Mouse (Mus musculus) forebrain, embryonic 10.5 days (tissue): Measurements from ENCODE around the gene Ubap1. TPM values are rescaled to one million over a fixed set of nuclear protein-coding genes. Genes with fewer than 3 reads are reported as not detected.

ENCODE experiments used
- DNase-seq: peaks from one replicate; pipeline ENCODE4 v3.0.0-alpha.2; 2017; ENCODE audit warnings: low spot score; ENCODE audit errors: extremely low spot score
- H3K27ac ChIP-seq: fragments of 300-500 bp; sonication (generic); 2 replicates; pipeline ENCODE4 v1.5.1; 2016; ENCODE audit warnings: mild to moderate bottlenecking
- H3K27me3 ChIP-seq: fragments of 300-500 bp; sonication (generic); 2 replicates; pipeline ENCODE4 v1.6.1; 2016; ENCODE audit warnings: mild to moderate bottlenecking; ENCODE audit not compliant: poor library complexity, severe bottlenecking
- H3K36me3 ChIP-seq: fragments of 300-500 bp; sonication (generic); replicated peaks from 2 replicates; pipeline ENCODE4 v1.6.1; 2016; ENCODE audit warnings: mild to moderate bottlenecking, moderate library complexity
- H3K4me1 ChIP-seq: fragments of 300-500 bp; sonication (generic); 2 replicates; pipeline ENCODE4 v1.6.1; 2016
- H3K4me3 ChIP-seq: fragments of 300-500 bp; sonication (generic); 2 replicates; pipeline ENCODE4 v1.5.1; 2016; ENCODE audit warnings: mild to moderate bottlenecking, moderate library complexity
- H3K9me3 ChIP-seq: fragments of 300-500 bp; sonication (generic); 2 replicates; pipeline ENCODE4 v1.6.1; 2016; ENCODE audit warnings: mild to moderate bottlenecking, moderate library complexity
- WGBS: fragments of 180-500 bp; shearing (Covaris S2); methylation state at CpG from one replicate; pipeline ENCODE4 v1.1.7; 2016; 5-methylcytosine and 5-hydroxymethylcytosine counted together
- polyA plus RNA-seq: library from polyadenylated mRNA; unstranded; fragments of >200 nt; fragmentation: Nextera tagmentation; extraction: Ambion mirVana; gene quantifications from 2 replicates; pipeline ENCODE4 v1.2.1, GENCODE M21; 2016

The Ubap1 gene
- polyA plus RNA-seq, 1 experiment from 2014 or later, result 66.5 TPM

GRCm38 (mm10) chr4:41368198-41368597, 19.4 kb downstream of the Ubap1 start:
- Histone ChIP-seq H3K36me3 (peaks cover 67% of the 10 kb centered on the region), H3K4me1 (no peaks in the 10 kb centered on the region), H3K4me3 (no peak overlapping the region), H3K27ac (no peak overlapping the region), H3K9me3 (no peaks in the 10 kb centered on the region), H3K27me3 (no peaks in the 10 kb centered on the region)
- 93% methylated on average over 4 of the region's 4 CpGs for WGBS
- no peak for DNase-seq

GRCm38 (mm10) chr4:41369702-41370437, 21.1 kb downstream of the Ubap1 start:
- no peak for DNase-seq
- peaks cover 83% of the 10 kb centered on the region for H3K36me3 ChIP-seq
- no peak overlapping the region for H3K27ac ChIP-seq
- H3K27me3 ChIP-seq, result no peaks in the 10 kb centered on the region
- 95% methylated on average over 9 of the region's 9 CpGs for WGBS
- H3K9me3 ChIP-seq, result no peaks in the 10 kb centered on the region
- no peaks in the 10 kb centered on the region for H3K4me1 ChIP-seq
- no peak overlapping the region for H3K4me3 ChIP-seq

GRCm38 (mm10) chr4:41377567-41377966, 28.8 kb downstream of the Ubap1 start:
- H3K27ac ChIP-seq, result no peak overlapping the region
- peaks cover 99% of the 10 kb centered on the region for H3K36me3 ChIP-seq
- H3K4me3 ChIP-seq, result no peak overlapping the region
- no peaks in the 10 kb centered on the region for H3K9me3 ChIP-seq
- no peaks in the 10 kb centered on the region for H3K4me1 ChIP-seq
- no peak for DNase-seq
- no peaks in the 10 kb centered on the region for H3K27me3 ChIP-seq

GRCm38 (mm10) chr4:41381213-41381950, 32.6 kb downstream of the Ubap1 start:
- H3K27ac ChIP-seq, result no peak overlapping the region
- no peaks in the 10 kb centered on the region for H3K9me3 ChIP-seq
- no peaks in the 10 kb centered on the region for H3K4me1 ChIP-seq
- H3K27me3 ChIP-seq, result no peaks in the 10 kb centered on the region
- no peak for DNase-seq
- no peak overlapping the region for H3K4me3 ChIP-seq
- WGBS, result 97% methylated on average over 5 of the region's 5 CpGs
- H3K36me3 ChIP-seq, result peaks cover 96% of the 10 kb centered on the region

GRCm38 (mm10) chr4:41386412-41386975, 37.7 kb downstream of the Ubap1 start:
- no peak for DNase-seq
- peaks cover 95% of the 10 kb centered on the region for H3K36me3 ChIP-seq
- no peaks in the 10 kb centered on the region for H3K4me1 ChIP-seq
- 86% methylated on average over 1 of the region's 1 CpGs for WGBS
- no peaks in the 10 kb centered on the region for H3K27me3 ChIP-seq
- no peaks in the 10 kb centered on the region for H3K9me3 ChIP-seq
- H3K27ac ChIP-seq, result no peak overlapping the region
- H3K4me3 ChIP-seq, result no peak overlapping the region

- H3K27ac ChIP-seq, result 0 out of 2 replicates have a peak overlapping the region, but pooled peaks have one; percentile 21
- H3K9me3 ChIP-seq, result no peaks in the 10 kb centered on the region
- no peaks in the 10 kb centered on the region for H3K4me1 ChIP-seq
- WGBS, result 91% methylated on average over 7 of the region's 7 CpGs
- no peak overlapping the region for H3K4me3 ChIP-seq
- no peak for DNase-seq
- H3K27me3 ChIP-seq, result no peaks in the 10 kb centered on the region
- H3K36me3 ChIP-seq, result peaks cover 95% of the 10 kb centered on the region
These were observed 39.1 kb downstream of the Ubap1 start for GRCm38 (mm10) chr4:41387755-41388469.

- Histone ChIP-seq H3K9me3 (no peaks in the 10 kb centered on the region), H3K4me3 (no peak overlapping the region), H3K4me1 (no peaks in the 10 kb centered on the region), H3K27me3 (no peaks in the 10 kb centered on the region), H3K27ac (no peak overlapping the region), H3K36me3 (peaks cover 95% of the 10 kb centered on the region)
- WGBS, result 87% methylated on average over 5 of the region's 5 CpGs
- DNase-seq, result no peak
These were observed 39.8 kb downstream of the Ubap1 start for GRCm38 (mm10) chr4:41388616-41389015.

GRCm38 (mm10) chr4:41389240-41389639, 40.4 kb downstream of the Ubap1 start:
- no peak for DNase-seq
- no peaks in the 10 kb centered on the region for H3K9me3 ChIP-seq
- no peak overlapping the region for H3K27ac ChIP-seq
- WGBS, result 86% methylated on average over 5 of the region's 5 CpGs
- no peaks in the 10 kb centered on the region for H3K4me1 ChIP-seq
- H3K36me3 ChIP-seq, result peaks cover 95% of the 10 kb centered on the region
- no peak overlapping the region for H3K4me3 ChIP-seq
- no peaks in the 10 kb centered on the region for H3K27me3 ChIP-seq

- H3K27me3 ChIP-seq, result no peaks in the 10 kb centered on the region
- peak; percentile 69 for DNase-seq
- H3K4me3 ChIP-seq, result no peak overlapping the region
- peaks cover 95% of the 10 kb centered on the region for H3K36me3 ChIP-seq
- 35% methylated on average over 3 of the region's 3 CpGs for WGBS
- H3K4me1 ChIP-seq, result no peaks in the 10 kb centered on the region
- no peaks in the 10 kb centered on the region for H3K9me3 ChIP-seq
- H3K27ac ChIP-seq, result no peak overlapping the region
These were observed 41.3 kb downstream of the Ubap1 start for GRCm38 (mm10) chr4:41390122-41390521.

- H3K36me3 ChIP-seq, result peaks cover 99% of the 10 kb centered on the region
- no peaks in the 10 kb centered on the region for H3K4me1 ChIP-seq
- no peak for DNase-seq
- H3K9me3 ChIP-seq, result no peaks in the 10 kb centered on the region
- no peak overlapping the region for H3K27ac ChIP-seq
- H3K4me3 ChIP-seq, result no peak overlapping the region
- 97% methylated on average over 2 of the region's 2 CpGs for WGBS
- H3K27me3 ChIP-seq, result no peaks in the 10 kb centered on the region
These were observed 42.2 kb downstream of the Ubap1 start for GRCm38 (mm10) chr4:41391015-41391414.

GRCm38 (mm10) chr4:41394651-41395050, 45.9 kb downstream of the Ubap1 start:
- Histone ChIP-seq H3K27me3 (no peaks in the 10 kb centered on the region), H3K36me3 (peaks cover 98% of the 10 kb centered on the region), H3K4me3 (no peak overlapping the region), H3K27ac (no peak overlapping the region), H3K4me1 (no peaks in the 10 kb centered on the region), H3K9me3 (no peaks in the 10 kb centered on the region)
- 90% methylated on average over 9 of the region's 9 CpGs for WGBS
- no peak for DNase-seq

- Histone ChIP-seq H3K36me3 (peaks cover 98% of the 10 kb centered on the region), H3K27ac (no peak overlapping the region), H3K4me1 (no peaks in the 10 kb centered on the region), H3K4me3 (no peak overlapping the region), H3K9me3 (no peaks in the 10 kb centered on the region), H3K27me3 (no peaks in the 10 kb centered on the region)
- no peak for DNase-seq
- 93% methylated on average over 6 of the region's 6 CpGs for WGBS
These were observed 49.6 kb downstream of the Ubap1 start for GRCm38 (mm10) chr4:41398353-41398752.
